Mouse (Mus musculus): Measurements from ENCODE around the gene AI837181. TPM values are rescaled to one million over a fixed set of nuclear protein-coding genes. Genes with fewer than 3 reads are reported as not detected.
A peak's percentile ranks its signal among the peaks of the same experiment; 100 is the strongest.

AI837181 gene
- polyA plus RNA-seq, 1 experiment from 2014 or later: 24.0 TPM

GRCm38 (mm10) chr19:5429806-5430205 lies 4.9 kb downstream of the AI837181 start:
- peaks cover 38% of the 10 kb centered on the region for H3K4me1 ChIP-seq

GRCm38 (mm10) chr19:5430408-5430807 lies 5.5 kb downstream of the AI837181 start:
- H3K36me3 ChIP-seq: peaks cover 14% of the 10 kb centered on the region
- H3K4me1 ChIP-seq: peaks cover 38% of the 10 kb centered on the region
- no peak overlapping the region for H3K27ac ChIP-seq
- peaks cover 13% of the 10 kb centered on the region; the same call in 1 of the 2 replicates for H3K27me3 ChIP-seq (replicated peaks)
- WGBS (ENCODE audit: insufficient replicate concordance): 71% methylated on average over 1 of the region's 1 CpGs
- no peak overlapping the region for H3K4me2 ChIP-seq
- no peak overlapping the region for H3K9ac ChIP-seq
- H3K4me3 ChIP-seq: no peak overlapping the region
- H3K9me3 ChIP-seq (replicated peaks): no peaks in the 10 kb centered on the region
- no peak for ATAC-seq

More at GRCm38 (mm10) chr19:5429806-5430205, 4.9 kb downstream of the AI837181 start:
- peaks cover 14% of the 10 kb centered on the region for H3K36me3 ChIP-seq
- 61% methylated on average over 8 of the region's 8 CpGs for WGBS (ENCODE audit: insufficient replicate concordance)
- peaks cover 8% of the 10 kb centered on the region; the same call in 1 of the 2 replicates for H3K27me3 ChIP-seq (replicated peaks)
- ATAC-seq: no peak
- no peak overlapping the region for H3K9ac ChIP-seq
- H3K4me3 ChIP-seq: no peak overlapping the region
- H3K4me2 ChIP-seq: no peak overlapping the region
- no peaks in the 10 kb centered on the region for H3K9me3 ChIP-seq (replicated peaks)
- no peak overlapping the region for H3K27ac ChIP-seq

DNA sequence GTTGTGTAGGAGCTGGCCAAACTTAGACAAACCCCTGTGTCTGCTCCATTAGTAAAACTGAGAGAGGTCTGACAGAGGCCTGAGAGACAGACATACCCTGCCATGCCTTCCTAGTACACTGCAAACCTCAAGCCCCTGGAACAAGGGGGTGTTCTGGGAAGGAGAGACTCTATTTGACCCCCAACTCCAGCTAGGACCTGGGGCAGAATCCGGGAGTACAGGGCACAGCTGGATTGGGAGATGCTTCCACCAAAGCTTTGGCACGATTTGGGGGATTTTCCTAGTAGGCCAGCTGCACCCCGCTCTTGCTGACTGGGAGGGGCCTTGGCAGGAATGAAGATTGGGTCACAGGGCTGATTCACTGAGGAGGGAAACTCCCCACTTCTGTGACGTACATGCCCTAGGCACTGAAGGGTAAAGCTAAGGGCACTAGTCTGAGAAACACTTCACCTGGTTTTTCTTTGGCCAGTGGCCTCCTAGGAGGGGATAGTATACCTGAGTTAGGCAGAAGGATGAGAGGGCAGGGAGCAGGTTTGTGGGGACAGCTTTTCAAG lies 7.0 kb downstream of the AI837181 start:
- Histone ChIP-seq H3K27ac (no peak overlapping the region), H3K4me2 (no peak overlapping the region), H3K9ac (no peak overlapping the region), H3K4me1 (peaks cover 23% of the 10 kb centered on the region), H3K27me3 (replicated peaks) (peaks cover 16% of the 10 kb centered on the region; the same call in 1 of the 2 replicates), H3K4me3 (no peak overlapping the region), H3K9me3 (replicated peaks) (no peaks in the 10 kb centered on the region), H3K36me3 (peaks cover 4% of the 10 kb centered on the region)
- no peak for ATAC-seq
- WGBS (ENCODE audit: insufficient replicate concordance): 65% methylated on average over 4 of the region's 4 CpGs

- Histone ChIP-seq H3K36me3 (no peaks in the 10 kb centered on the region; the same call in 1 of the 2 replicates), H3K9ac (peak overlapping the region; percentile 57), H3K4me3 (peak overlapping the region; percentile 40), H3K4me1 (peaks cover 20% of the 10 kb centered on the region), H3K9me3 (replicated peaks) (no peaks in the 10 kb centered on the region), H3K4me2 (peak overlapping the region; percentile 72), H3K27me3 (replicated peaks) (peaks cover 16% of the 10 kb centered on the region; the same call in 1 of the 2 replicates), H3K27ac (peak overlapping the region; percentile 68)
- ATAC-seq: peak; percentile 43
- WGBS (ENCODE audit: insufficient replicate concordance): 5% methylated on average over 16 of the region's 16 CpGs
Observed at GRCm38 (mm10) chr19:5432992-5433852, 8.3 kb downstream of the AI837181 start.

DNA sequence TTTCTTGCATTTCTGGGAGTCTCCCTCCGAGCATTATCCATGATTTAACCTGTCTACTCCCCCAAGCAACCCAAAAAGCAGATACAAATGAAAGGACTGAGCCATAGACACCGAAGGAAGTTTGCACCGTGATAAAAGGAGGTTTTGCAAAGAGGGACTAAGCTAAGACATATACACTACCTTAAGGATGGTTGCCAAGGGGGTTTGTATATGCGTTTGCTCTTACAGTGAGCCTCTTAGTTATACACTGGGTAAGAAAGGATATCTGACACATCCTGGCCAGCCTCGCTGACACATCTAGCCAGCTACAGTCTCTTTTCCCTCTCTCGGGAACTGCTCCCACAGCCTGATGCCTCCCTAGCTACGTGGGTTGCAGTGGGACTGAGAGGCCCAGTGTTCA lies 9.0 kb downstream of the AI837181 start:
- H3K4me1 ChIP-seq: peaks cover 20% of the 10 kb centered on the region
- H3K4me2 ChIP-seq: peak overlapping the region; percentile 72
- no peak overlapping the region for H3K27ac ChIP-seq
- H3K36me3 ChIP-seq: no peaks in the 10 kb centered on the region; the same call in 1 of the 2 replicates
- H3K4me3 ChIP-seq: 0 out of 2 replicates have a peak overlapping the region, but pooled peaks have one; percentile 40
- ATAC-seq: no peak
- no peak overlapping the region; the same call in 1 of the 2 replicates for H3K9ac ChIP-seq
- WGBS (ENCODE audit: insufficient replicate concordance): 46% methylated on average over 7 of the region's 7 CpGs
- H3K9me3 ChIP-seq (replicated peaks): no peaks in the 10 kb centered on the region
- peaks cover 16% of the 10 kb centered on the region; the same call in 1 of the 2 replicates for H3K27me3 ChIP-seq (replicated peaks)

GRCm38 (mm10) chr19:5444371-5444908 lies 19.5 kb downstream of the AI837181 start:
- no peaks in the 10 kb centered on the region for H3K36me3 ChIP-seq
- peaks cover 8% of the 10 kb centered on the region; the same call in 1 of the 2 replicates for H3K9me3 ChIP-seq (replicated peaks)
- H3K9ac ChIP-seq: no peak overlapping the region
- peaks cover 65% of the 10 kb centered on the region for H3K27me3 ChIP-seq (replicated peaks)
- WGBS (ENCODE audit: insufficient replicate concordance): 51% methylated on average over 9 of the region's 9 CpGs
- H3K4me1 ChIP-seq: peaks cover 23% of the 10 kb centered on the region
- no peak overlapping the region for H3K4me3 ChIP-seq
- H3K4me2 ChIP-seq: no peak overlapping the region
- ATAC-seq: no peak
- H3K27ac ChIP-seq: no peak overlapping the region

- Histone ChIP-seq H3K9me3 (replicated peaks) (peaks cover 7% of the 10 kb centered on the region; the same call in 1 of the 2 replicates), H3K36me3 (no peaks in the 10 kb centered on the region), H3K9ac (no peak overlapping the region), H3K4me1 (peaks cover 23% of the 10 kb centered on the region), H3K4me3 (no peak overlapping the region), H3K27me3 (replicated peaks) (peaks cover 70% of the 10 kb centered on the region), H3K4me2 (no peak overlapping the region), H3K27ac (no peak overlapping the region)
- 38% methylated on average over 7 of the region's 7 CpGs for WGBS (ENCODE audit: insufficient replicate concordance)
- ATAC-seq: no peak
Observed at GRCm38 (mm10) chr19:5444954-5445353, 20.0 kb downstream of the AI837181 start.

DNA sequence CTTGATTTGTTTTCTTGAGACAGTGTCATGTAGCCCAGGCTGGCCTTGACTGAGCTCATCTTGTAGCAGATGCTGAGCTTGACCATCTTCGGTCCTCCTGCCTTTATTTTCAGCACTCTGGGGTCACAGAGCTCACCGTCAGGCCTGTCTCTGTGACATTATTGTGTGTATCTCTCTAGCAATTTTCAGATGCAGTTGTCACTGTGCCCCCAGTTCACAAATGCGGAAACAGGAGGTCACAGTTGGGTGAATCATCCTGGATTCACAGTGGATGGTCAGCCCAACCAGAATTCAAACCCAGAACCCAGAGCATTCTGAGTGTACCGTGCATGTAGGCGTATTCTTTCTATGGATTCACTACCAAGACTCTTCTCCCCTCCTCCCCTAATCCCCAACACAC lies 20.8 kb downstream of the AI837181 start:
- Histone ChIP-seq H3K9ac (no peak overlapping the region), H3K4me3 (no peak overlapping the region), H3K36me3 (no peaks in the 10 kb centered on the region), H3K4me2 (no peak overlapping the region), H3K27ac (no peak overlapping the region), H3K9me3 (replicated peaks) (no peaks in the 10 kb centered on the region), H3K27me3 (replicated peaks) (peaks cover 78% of the 10 kb centered on the region), H3K4me1 (peaks cover 23% of the 10 kb centered on the region)
- 75% methylated on average over 5 of the region's 5 CpGs for WGBS (ENCODE audit: insufficient replicate concordance)
- ATAC-seq: no peak

DNA sequence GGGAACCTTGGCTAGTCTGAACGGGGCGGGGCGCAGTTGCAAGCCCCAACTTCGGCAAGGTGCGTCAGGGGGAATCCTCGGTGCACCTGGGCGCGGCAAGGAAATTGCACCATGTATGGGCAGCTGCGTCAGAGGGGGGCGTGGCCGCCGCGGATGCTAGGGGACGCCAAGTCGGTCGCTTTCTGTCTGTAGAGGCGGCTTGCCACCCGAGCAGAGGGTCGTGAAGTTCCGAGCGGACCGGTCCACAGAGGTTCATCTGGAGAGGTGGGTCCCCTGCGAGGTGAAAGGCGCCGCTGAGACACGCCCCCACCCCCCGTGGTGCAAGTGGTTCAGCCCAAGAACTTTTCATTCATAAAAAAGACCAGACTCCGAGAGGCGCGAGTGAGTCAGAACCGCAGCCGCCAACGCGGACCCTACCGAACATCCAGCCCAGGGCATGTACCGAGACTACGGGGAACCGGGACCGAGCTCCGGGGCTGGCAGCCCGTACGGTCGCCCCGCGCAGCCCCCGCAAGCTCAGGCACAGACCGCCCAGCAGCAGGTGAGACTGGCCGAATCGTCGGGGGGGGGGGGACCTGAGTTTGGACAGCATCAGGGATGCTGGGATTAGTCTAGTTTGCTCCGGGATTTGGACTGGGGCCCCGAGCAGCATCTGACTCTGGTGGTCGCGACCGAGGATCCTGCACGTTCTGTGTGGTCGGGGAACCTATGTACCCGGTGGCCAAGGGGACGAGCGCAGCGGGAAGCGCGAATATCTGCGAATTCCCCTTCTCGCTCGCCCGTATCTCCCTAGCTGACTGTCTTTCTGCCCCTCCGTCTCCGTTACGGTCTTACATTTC lies 22.8 kb downstream of the AI837181 start, which contains the start of gene Fosl1:
Gene Fosl1, plus strand, starts transcription at position 33 of the 839 bp plus-strand sequence.
- peaks cover 83% of the 10 kb centered on the region for H3K27me3 ChIP-seq (replicated peaks)
- no peak within 1 kb of the TSS for H3K27ac ChIP-seq
- 1% methylated on average over 70 of the region's 70 CpGs for WGBS (ENCODE audit: insufficient replicate concordance)

DNA sequence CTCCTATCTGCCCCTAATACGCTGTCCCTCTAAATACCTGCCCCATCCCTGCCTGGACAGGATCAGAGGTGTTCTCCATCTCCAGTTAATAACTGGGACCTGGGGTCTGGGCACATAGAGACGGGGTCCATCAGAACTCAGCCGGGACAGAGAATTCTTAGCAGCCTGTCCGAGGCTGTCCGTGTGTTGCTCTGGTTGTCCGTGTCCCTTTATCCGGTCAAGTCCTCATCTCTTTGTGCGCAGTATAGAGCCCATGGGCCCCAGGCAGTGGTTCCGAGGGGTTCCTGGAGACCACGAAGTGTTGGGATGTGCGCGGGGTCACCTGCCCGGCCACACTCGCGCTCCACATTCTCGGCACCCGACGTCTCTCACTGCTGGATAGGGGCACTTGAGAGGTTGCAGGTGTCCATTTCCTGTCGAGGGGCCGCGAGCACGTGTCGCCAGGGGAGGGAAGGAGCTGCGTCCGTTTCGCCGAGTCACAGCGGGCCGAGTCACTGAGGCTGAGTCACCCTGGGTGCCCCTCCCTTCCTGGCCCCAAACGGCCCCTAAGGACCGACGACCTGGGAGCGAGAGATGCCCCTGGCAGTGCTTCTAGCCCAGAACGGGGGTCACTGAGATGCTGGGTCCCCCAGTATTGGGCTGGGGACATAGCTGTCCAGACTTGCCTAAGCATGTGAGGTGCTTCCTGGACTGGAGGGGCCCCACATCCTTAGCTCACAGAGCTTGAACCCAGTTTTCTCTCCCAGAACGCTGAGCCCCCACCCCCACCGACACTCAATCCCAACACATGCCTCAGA lies 23.6 kb downstream of the AI837181 start:
- Histone ChIP-seq H3K4me2 (peak overlapping the region; percentile 90), H3K9me3 (replicated peaks) (no peaks in the 10 kb centered on the region), H3K9ac (peak overlapping the region; percentile 56), H3K36me3 (peaks cover under 1% of the 10 kb centered on the region; the same call in 1 of the 2 replicates), H3K4me1 (peaks cover 23% of the 10 kb centered on the region), H3K27ac (no peak overlapping the region), H3K27me3 (replicated peaks) (peaks cover 82% of the 10 kb centered on the region), H3K4me3 (peak overlapping the region; percentile 59)
- 6% methylated on average over 36 of the region's 36 CpGs for WGBS (ENCODE audit: insufficient replicate concordance)
- ATAC-seq: peak; percentile 79

More for the DNA sequence above, 22.8 kb downstream of the AI837181 start, which contains the start of gene Fosl1:
- H3K4me2 ChIP-seq: peak within 1 kb of the TSS; percentile 90
- peak; percentile 53; the same call in 1 of the 2 replicates for ATAC-seq
- no peaks in the 10 kb centered on the region for H3K36me3 ChIP-seq
- no peaks in the 10 kb centered on the region for H3K9me3 ChIP-seq (replicated peaks)
- peak within 1 kb of the TSS; percentile 59 for H3K4me3 ChIP-seq
- peak within 1 kb of the TSS; percentile 56 for H3K9ac ChIP-seq
- peaks cover 23% of the 10 kb centered on the region for H3K4me1 ChIP-seq
